23 mouse cellular contexts compared by ENCODE assay signal in the genomic region with DNA sequence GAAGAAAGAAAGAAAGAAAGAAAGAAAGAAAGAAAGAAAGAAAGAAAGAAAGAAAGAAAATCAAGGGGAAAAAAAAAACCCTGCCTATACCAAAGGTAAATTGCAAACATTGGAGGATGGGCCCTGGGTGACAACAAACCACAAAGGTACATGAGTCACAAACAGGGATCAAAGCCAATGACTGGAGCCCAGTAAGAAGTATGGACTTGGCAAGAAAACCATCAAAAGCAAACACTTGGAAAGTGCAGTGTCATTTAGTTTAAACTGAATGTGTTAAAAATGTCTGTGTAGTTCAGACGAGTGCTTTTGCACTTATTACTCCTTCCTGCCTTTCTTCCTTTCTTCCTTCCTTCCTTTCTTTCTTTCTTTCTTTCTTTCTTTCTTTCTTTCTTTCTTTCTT. TPM values are rescaled to one million over a fixed set of nuclear protein-coding genes. Genes with fewer than 3 reads are reported as not detected.
A peak's percentile ranks its signal among the peaks of the same experiment; 100 is the strongest.
DNase-seq lines count a peak whose midpoint lies in the region; ATAC-seq lines count a peak whose summit lies in the region.
"Had no signal": no experiment of that assay in that cellular context is flagged by ENCODE, and none has a peak within 500 bp of the region (broad histone marks: within the 10 kb centered on the region; RNA-seq: fewer than 3 reads in every experiment).

No protein-coding gene starts in this region.

- intact Hi-C loops in left cerebral cortex, postnatal 10 days (cut with DNase I) = no loop called here

- H3K36me3 ChIP-seq in embryonic facial prominence, embryonic 14.5 days (ENCODE audit: control insufficient read depth, insufficient read depth, low read length) = no peaks in the 10 kb centered on the region
- no peaks in the 10 kb centered on the region for H3K36me3 ChIP-seq in embryonic facial prominence, embryonic 10.5 days (replicated peaks)
- no peaks in the 10 kb centered on the region for H3K36me3 ChIP-seq in midbrain, embryonic 11.5 days (ENCODE audit: control insufficient read depth, insufficient read depth, low read length)
- H3K36me3 ChIP-seq in midbrain, embryonic 14.5 days (ENCODE audit: control insufficient read depth, insufficient read depth, low read length) = no peaks in the 10 kb centered on the region
- H3K36me3 ChIP-seq: forebrain, embryonic 12.5 days; heart, embryonic 15.5 days; liver, embryonic 15.5 days; midbrain, embryonic 13.5 days had no signal

- ATAC-seq in embryonic facial prominence, embryonic 14.5 days (ENCODE audit: low read depth) = no peak
- ATAC-seq in midbrain, embryonic 11.5 days (ENCODE audit: low FRiP score) = no peak
- ATAC-seq in midbrain, embryonic 14.5 days (ENCODE audit: low FRiP score, low TSS enrichment) = no peak
- ATAC-seq in megakaryocyte, adult 5-6 weeks (ENCODE audit: poor library complexity, severe bottlenecking) = no peak
- ATAC-seq: inflammation-experienced regulatory T-cells, adult 6 months; midbrain, embryonic 13.5 days had no signal

- no peak overlapping the region for H3K4me2 ChIP-seq in embryonic facial prominence, embryonic 14.5 days (ENCODE audit: low read depth, low read length)
- H3K4me2 ChIP-seq in midbrain, embryonic 11.5 days = no peak overlapping the region
- no peak overlapping the region for H3K4me2 ChIP-seq in midbrain, embryonic 14.5 days (ENCODE audit: low read length)
- H3K4me2 ChIP-seq: forebrain, embryonic 12.5 days; heart, embryonic 15.5 days; hindbrain, embryonic 14.5 days; liver, embryonic 15.5 days; midbrain, embryonic 13.5 days had no signal

- DNase-seq in embryonic facial prominence, embryonic 14.5 days (ENCODE audit: low spot score) = peak; percentile 26
- DNase-seq in embryonic facial prominence, embryonic 10.5 days (ENCODE audit: low spot score) = no peak
- DNase-seq in midbrain, embryonic 11.5 days (ENCODE audit: low spot score, missing footprints) = peak; percentile 67
- DNase-seq in midbrain, embryonic 14.5 days = no peak
- peak; percentile 33 for DNase-seq in lung, postnatal 10 days
- no peak for DNase-seq in left cerebral cortex, postnatal 10 days (ENCODE audit: extremely low spot score in 1 of 2, low spot score in 2 of 2)
- DNase-seq: adrenal gland, postnatal 25 days; cerebellum, adult 9-10 months; gastrocnemius, postnatal 25 days; heart, adult 2 months; heart, postnatal 36 days; kidney, adult 18-20 months; kidney, postnatal 4 days; right cerebral cortex, postnatal 25 days; spleen, adult 18-20 months; thymus, postnatal 14 days had no signal

- H3K9ac ChIP-seq in embryonic facial prominence, embryonic 14.5 days (ENCODE audit: low read depth, low read length) = no peak overlapping the region
- H3K9ac ChIP-seq in midbrain, embryonic 11.5 days (ENCODE audit: low read length) = no peak overlapping the region
- no peak overlapping the region for H3K9ac ChIP-seq in midbrain, embryonic 14.5 days (replicated peaks; ENCODE audit: low read length)
- H3K9ac ChIP-seq: forebrain, embryonic 12.5 days; heart, embryonic 15.5 days; hindbrain, embryonic 14.5 days; liver, embryonic 15.5 days; midbrain, embryonic 13.5 days had no signal

- H3K4me3 ChIP-seq in embryonic facial prominence, embryonic 14.5 days (ENCODE audit: low read depth, low read length) = no peak overlapping the region
- no peak overlapping the region for H3K4me3 ChIP-seq in embryonic facial prominence, embryonic 10.5 days
- H3K4me3 ChIP-seq in midbrain, embryonic 11.5 days (ENCODE audit: low read depth, low read length) = no peak overlapping the region
- H3K4me3 ChIP-seq in midbrain, embryonic 14.5 days (replicated peaks; ENCODE audit: low read depth, low read length) = no peak overlapping the region
- H3K4me3 ChIP-seq: forebrain, embryonic 12.5 days; heart, adult 2 months; heart, embryonic 15.5 days; liver, embryonic 15.5 days; midbrain, embryonic 13.5 days had no signal

- peaks cover 8% of the 10 kb centered on the region for H3K27me3 ChIP-seq in embryonic facial prominence, embryonic 14.5 days (replicated peaks; ENCODE audit: control insufficient read depth, insufficient read depth, low read length)
- peaks cover 39% of the 10 kb centered on the region for H3K27me3 ChIP-seq in embryonic facial prominence, embryonic 10.5 days (replicated peaks; ENCODE audit: low read depth, poor library complexity, severe bottlenecking)
- H3K27me3 ChIP-seq in midbrain, embryonic 11.5 days (ENCODE audit: control insufficient read depth, insufficient read depth, low read length) = no peaks in the 10 kb centered on the region
- no peaks in the 10 kb centered on the region for H3K27me3 ChIP-seq in midbrain, embryonic 14.5 days (ENCODE audit: control insufficient read depth, insufficient read depth, low read length)
- H3K27me3 ChIP-seq: heart, embryonic 15.5 days; liver, embryonic 15.5 days had no signal

- 64% methylated on average over 1 of the region's 1 CpGs for WGBS in embryonic facial prominence, embryonic 14.5 days
- WGBS in embryonic facial prominence, embryonic 10.5 days = 63% methylated on average over 1 of the region's 1 CpGs
- 91% methylated on average over 1 of the region's 1 CpGs for WGBS in midbrain, embryonic 11.5 days
- WGBS in midbrain, embryonic 14.5 days = 84% methylated on average over 1 of the region's 1 CpGs

- peaks cover 12% of the 10 kb centered on the region; the same call in 1 of the 2 replicates for H3K4me1 ChIP-seq in embryonic facial prominence, embryonic 14.5 days (ENCODE audit: control insufficient read depth, insufficient read depth, low read length)
- H3K4me1 ChIP-seq in embryonic facial prominence, embryonic 10.5 days = peaks cover 20% of the 10 kb centered on the region
- no peaks in the 10 kb centered on the region for H3K4me1 ChIP-seq in midbrain, embryonic 11.5 days (ENCODE audit: control insufficient read depth, insufficient read depth, low read length)
- H3K4me1 ChIP-seq in midbrain, embryonic 14.5 days (ENCODE audit: control insufficient read depth, insufficient read depth, low read length) = no peaks in the 10 kb centered on the region
- H3K4me1 ChIP-seq: forebrain, embryonic 12.5 days; heart, embryonic 15.5 days; midbrain, embryonic 13.5 days had no signal

- no peak overlapping the region for H3K27ac ChIP-seq in embryonic facial prominence, embryonic 14.5 days (replicated peaks; ENCODE audit: low read depth, low read length)
- H3K27ac ChIP-seq in embryonic facial prominence, embryonic 10.5 days (replicated peaks) = no peak overlapping the region
- H3K27ac ChIP-seq in midbrain, embryonic 11.5 days (ENCODE audit: low read depth, low read length) = no peak overlapping the region
- H3K27ac ChIP-seq in midbrain, embryonic 14.5 days (replicated peaks; ENCODE audit: low read depth, low read length) = no peak overlapping the region
- H3K27ac ChIP-seq: forebrain, embryonic 12.5 days; heart, adult 2 months; heart, embryonic 15.5 days; hindbrain, embryonic 14.5 days; liver, embryonic 15.5 days; midbrain, embryonic 13.5 days had no signal

- H3K9me3 ChIP-seq in embryonic facial prominence, embryonic 14.5 days (ENCODE audit: control insufficient read depth, low read length) = no peaks in the 10 kb centered on the region
- H3K9me3 ChIP-seq in embryonic facial prominence, embryonic 10.5 days = no peaks in the 10 kb centered on the region
- no peaks in the 10 kb centered on the region for H3K9me3 ChIP-seq in midbrain, embryonic 11.5 days (ENCODE audit: control insufficient read depth, low read length)
- no peaks in the 10 kb centered on the region for H3K9me3 ChIP-seq in midbrain, embryonic 14.5 days (ENCODE audit: control insufficient read depth, low read length)
- H3K9me3 ChIP-seq: forebrain, embryonic 12.5 days; heart, embryonic 15.5 days; liver, embryonic 15.5 days; midbrain, embryonic 13.5 days had no signal

RNA-seq across cellular contexts. Expression of gene Hs3st3b1, which starts 59.3 kb away (rescaled TPM):
- polyA plus RNA-seq in embryonic facial prominence, embryonic 14.5 days (2014; fragmentation: Nextera tagmentation; extraction: Ambion mirVana) = 10.9 and 12.1 TPM in 2 replicates
- polyA plus RNA-seq in embryonic facial prominence, embryonic 10.5 days (2016; fragmentation: Nextera tagmentation; extraction: Ambion mirVana) = 9.5 and 11.8 TPM in 2 replicates
- 17.5 and 18.1 TPM in 2 replicates for polyA plus RNA-seq in midbrain, embryonic 11.5 days (2014; fragmentation: Nextera tagmentation; extraction: Ambion mirVana)
- polyA plus RNA-seq in midbrain, embryonic 14.5 days (2014; fragmentation: Nextera tagmentation; extraction: Ambion mirVana) = 12.6 and 18.0 TPM in 2 replicates
- total RNA-seq in left cerebral cortex, postnatal 10 days (2021) = 1 to 10 TPM in 1 of 2 experiments, under 1 TPM in 1; 0.89 to 1.1 TPM
- total RNA-seq in megakaryocyte, adult 5-6 weeks (2015) = 0.38 and 0.55 TPM in 2 replicates
- total RNA-seq in megakaryocyte, adult 5-6 weeks (2017) = 0.59 and 0.77 TPM in 2 replicates

Comparison
In these comparisons a context has a peak if more than half of its experiments do, and no peak if none do; other contexts are left out.
1. DNase-seq: peak in embryonic facial prominence, embryonic 14.5 days (single experiment), midbrain, embryonic 11.5 days (single experiment) and lung, postnatal 10 days (single experiment); none in embryonic facial prominence, embryonic 10.5 days (single experiment), midbrain, embryonic 14.5 days (single experiment) and left cerebral cortex, postnatal 10 days (0 of 2).